Mouse (Mus musculus) heart, embryonic 14.5 days (tissue): ENCODE data around the gene Ddit4. TPM values are rescaled to one million over a fixed set of nuclear protein-coding genes. Genes with fewer than 3 reads are reported as not detected.

Experiments
- ATAC-seq: fragments of 200-750 bp; cut with Nextera tagmentation; 2 replicates; pipeline ENCODE4 v1.8.0; 2017; ENCODE audit warnings: low read depth, moderate TSS enrichment; ENCODE audit not compliant: insufficient number of reproducible peaks, insufficient read depth, low FRiP score
- H3K27ac ChIP-seq, 2 experiments: fragments of 200-500 bp in 1 of 2; fragments of 300-500 bp in 1 of 2; sonication (generic) in 1 of 2; replicated peaks in 1 of 2; 2 replicates each; pipeline ENCODE4 v1.5.1; 2012 to 2014; ENCODE audit warnings: low read depth in 2 of 2, low read length in 2 of 2, control low read depth in 1 of 2, mild to moderate bottlenecking in 1 of 2, mixed read lengths in 1 of 2; ENCODE audit not compliant: control insufficient read depth in 1 of 2, insufficient read depth in 1 of 2
- H3K27me3 ChIP-seq: fragments of 300-500 bp; sonication (generic); 2 replicates; pipeline ENCODE4 v1.6.1; 2014; ENCODE audit warnings: mild to moderate bottlenecking, low read length, control low read depth; ENCODE audit not compliant: control insufficient read depth, insufficient read depth
- H3K36me3 ChIP-seq: fragments of 300-500 bp; sonication (generic); 2 replicates; pipeline ENCODE4 v1.6.1; 2014; ENCODE audit warnings: mild to moderate bottlenecking, control low read depth, low read length, mixed read lengths; ENCODE audit not compliant: control insufficient read depth, insufficient read depth
- H3K4me1 ChIP-seq, 2 experiments: fragments of 200-500 bp in 1 of 2; fragments of 300-500 bp in 1 of 2; sonication (generic) in 1 of 2; 2 replicates each; pipeline ENCODE4 v1.6.1; 2012 to 2014; ENCODE audit warnings: low read length in 2 of 2, control low read depth in 1 of 2, mixed read lengths in 1 of 2; ENCODE audit not compliant: control insufficient read depth in 2 of 2, insufficient read depth in 2 of 2
- H3K4me2 ChIP-seq: fragments of 300-500 bp; sonication (generic); 2 replicates; pipeline ENCODE4 v1.6.1; 2014; ENCODE audit warnings: mild to moderate bottlenecking, low read length
- H3K4me3 ChIP-seq, 2 experiments: fragments of 200-500 bp in 1 of 2; fragments of 300-500 bp in 1 of 2; sonication (generic) in 1 of 2; 2 replicates each; pipeline ENCODE4 v1.5.1; 2012 to 2014; ENCODE audit warnings: low read length in 2 of 2, mild to moderate bottlenecking in 2 of 2, control low read depth in 1 of 2, low read depth in 1 of 2, moderate library complexity in 1 of 2; ENCODE audit not compliant: control insufficient read depth in 1 of 2, insufficient read depth in 1 of 2
- H3K9ac ChIP-seq: fragments of 300-500 bp; sonication (generic); 2 replicates; pipeline ENCODE4 v1.6.1; 2014; ENCODE audit warnings: mild to moderate bottlenecking, low read length
- H3K9me3 ChIP-seq: fragments of 300-500 bp; sonication (generic); 2 replicates; pipeline ENCODE4 v1.6.1; 2016; ENCODE audit warnings: low read length, control low read depth; ENCODE audit not compliant: control insufficient read depth
- WGBS: fragments of 180-500 bp; shearing (Covaris S2); extraction: QIAGEN DNeasy Blood & Tissue Kit; methylation state at CpG from one replicate; pipeline ENCODE4 v1.1.7; 2014; 5-methylcytosine and 5-hydroxymethylcytosine counted together
- polyA plus RNA-seq: library from polyadenylated mRNA; unstranded; fragments of >200 nt; fragmentation: Nextera tagmentation; extraction: Ambion mirVana; gene quantifications from 2 replicates; pipeline ENCODE4 v1.2.1, GENCODE M21; 2014

Ddit4 gene
- polyA plus RNA-seq, 1 experiment from 2014 or later, result 2.4 TPM

DNA sequence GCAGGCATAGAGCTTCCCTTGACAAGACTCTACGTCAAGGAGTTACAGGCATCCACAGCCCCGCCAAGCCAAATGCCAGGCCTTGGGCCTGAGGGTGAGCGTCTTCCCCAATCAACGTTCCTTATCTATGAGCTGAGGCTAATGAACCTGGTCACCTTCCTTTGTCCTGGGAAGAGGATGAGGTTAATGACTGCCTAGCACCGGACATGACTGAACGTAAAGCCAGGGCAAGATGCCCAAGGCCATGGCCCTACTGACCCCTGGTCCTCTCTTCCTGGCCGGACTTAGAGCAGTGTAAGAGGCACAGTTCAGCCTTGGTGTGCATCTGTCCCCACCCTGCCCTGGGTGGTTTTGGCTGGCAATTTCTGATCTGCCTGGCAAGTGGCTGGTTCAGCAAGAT is 22.4 kb downstream of the Ddit4 start:
- ATAC-seq, result no peak
- Histone ChIP-seq H3K27me3 (no peaks in the 10 kb centered on the region), H3K9me3 (no peaks in the 10 kb centered on the region), H3K27ac (no peak overlapping the region), H3K4me2 (no peak overlapping the region), H3K4me1 (peaks cover 7 to 12% of the 10 kb centered on the region in 2 experiments), H3K4me3 (no peak overlapping the region), H3K9ac (no peak overlapping the region), H3K36me3 (no peaks in the 10 kb centered on the region)
- 83% methylated on average over 7 of the region's 7 CpGs for WGBS

DNA sequence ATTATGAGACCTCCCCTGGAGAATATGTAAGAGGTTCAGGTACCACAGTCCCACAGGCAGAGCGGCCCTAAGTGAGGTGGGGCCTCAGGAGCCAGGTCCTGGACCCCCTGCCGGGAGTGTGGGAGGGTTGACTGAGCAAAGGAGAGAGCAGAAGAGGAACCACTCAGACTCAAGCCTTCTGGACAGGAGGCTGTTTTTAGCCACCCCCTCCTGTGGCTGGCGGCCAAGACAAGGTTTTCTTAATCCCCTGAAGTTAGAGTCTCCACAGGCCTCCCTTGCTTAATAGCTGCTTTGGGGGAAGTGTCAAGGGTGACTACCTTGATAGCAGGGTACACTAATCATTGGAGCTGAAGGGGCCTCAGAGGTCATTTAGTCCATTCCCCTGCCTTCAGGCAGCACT is 27.3 kb downstream of the Ddit4 start:
- Histone ChIP-seq H3K27me3 (no peaks in the 10 kb centered on the region), H3K4me2 (no peak overlapping the region), H3K4me3 (no peak overlapping the region), H3K9me3 (no peaks in the 10 kb centered on the region), H3K36me3 (no peaks in the 10 kb centered on the region), H3K4me1 (peaks cover 29 to 33% of the 10 kb centered on the region in 2 experiments), H3K27ac (peak overlapping the region in 1 of 2 experiments; percentile 47; a peak in 2 of 4 replicates), H3K9ac (peak overlapping the region; percentile 30; the same call in 1 of the 2 replicates)
- WGBS, result 16% methylated on average over 3 of the region's 3 CpGs
- no peak for ATAC-seq

DNA sequence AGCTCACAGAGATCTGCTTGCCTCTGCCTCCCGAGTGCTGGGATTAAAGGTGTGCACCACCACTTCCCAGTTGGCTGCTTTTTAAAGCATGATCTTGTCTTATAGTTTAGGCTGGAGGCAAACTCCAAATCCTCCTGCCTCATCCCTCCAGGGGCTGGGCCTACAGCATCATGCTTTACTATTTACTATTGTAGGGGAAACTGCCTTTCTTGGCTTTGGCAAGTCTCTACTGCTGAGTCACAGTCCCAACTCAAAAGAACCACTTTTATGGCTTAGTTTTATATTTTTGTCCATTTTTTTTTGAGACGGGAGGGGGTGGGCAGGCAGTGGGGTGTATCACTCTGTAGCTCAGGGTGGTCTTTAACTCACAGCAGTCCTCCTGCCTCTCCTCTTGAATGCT is 28.1 kb downstream of the Ddit4 start:
- ATAC-seq, result no peak
- Histone ChIP-seq H3K4me3 (no peak overlapping the region), H3K27me3 (no peaks in the 10 kb centered on the region), H3K9me3 (no peaks in the 10 kb centered on the region), H3K4me1 (peaks cover 29 to 34% of the 10 kb centered on the region in 2 experiments), H3K4me2 (no peak overlapping the region), H3K9ac (no peak overlapping the region), H3K27ac (no peak overlapping the region), H3K36me3 (no peaks in the 10 kb centered on the region)
- WGBS, result 88% methylated on average over 2 of the region's 2 CpGs

DNA sequence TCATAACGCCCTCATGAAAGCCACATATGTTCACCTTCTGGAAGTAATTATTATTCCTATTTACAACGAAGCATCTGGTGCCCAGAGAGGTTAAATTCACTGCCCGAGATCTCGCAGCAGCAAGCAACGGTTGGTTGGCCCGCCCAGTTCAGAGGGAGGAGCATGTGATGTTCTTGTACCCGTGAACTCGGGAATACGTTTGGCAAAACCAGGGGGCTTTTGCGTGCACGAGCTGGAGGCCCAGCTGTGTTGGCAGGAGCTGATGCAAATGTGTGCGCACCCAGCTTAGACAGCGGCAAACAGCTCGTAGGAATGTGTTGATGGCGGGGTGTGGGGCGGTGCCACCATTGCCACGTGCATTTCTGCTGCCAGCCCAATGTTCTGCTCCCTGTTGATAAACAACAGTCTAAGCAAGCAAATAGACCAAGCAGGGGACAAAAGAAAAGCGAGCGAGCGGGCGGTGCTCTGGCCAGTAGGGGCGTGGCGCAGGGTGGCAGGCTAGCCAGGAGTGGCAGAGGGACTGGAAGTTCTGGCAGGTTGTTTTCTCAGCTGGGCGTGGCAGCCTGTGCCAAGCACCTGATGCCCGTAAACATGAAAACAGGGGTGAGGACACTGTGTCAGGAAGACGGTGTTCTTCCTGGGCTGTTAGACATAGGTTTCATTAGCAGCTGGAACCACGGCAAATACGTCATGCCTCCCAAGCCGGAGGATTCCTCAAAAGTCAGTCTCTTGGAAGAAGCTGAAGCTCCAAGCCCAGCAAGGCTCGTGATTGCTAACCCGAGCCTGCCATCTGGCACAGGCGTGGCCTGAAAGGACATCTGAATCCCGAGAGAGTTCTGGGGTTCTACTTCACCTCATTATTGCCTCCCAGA is 30.6 kb downstream of the Ddit4 start:
- 7% methylated on average over 33 of the region's 33 CpGs for WGBS
- peak overlapping the region; percentile 74 for H3K4me2 ChIP-seq
- no peak for ATAC-seq
- H3K9me3 ChIP-seq, result no peaks in the 10 kb centered on the region
- peaks cover 31 to 48% of the 10 kb centered on the region in 2 experiments for H3K4me1 ChIP-seq
- peak overlapping the region; percentile 42 for H3K9ac ChIP-seq
- peak overlapping the region; percentile 39 to 55 for H3K4me3 ChIP-seq
- H3K36me3 ChIP-seq, result no peaks in the 10 kb centered on the region
- peak overlapping the region; percentile 78 to 85 for H3K27ac ChIP-seq
- H3K27me3 ChIP-seq, result no peaks in the 10 kb centered on the region

GRCm38 (mm10) chr10:59920485-59920809 is 31.2 kb downstream of the Ddit4 start:
- no peak for ATAC-seq
- WGBS, result 30% methylated on average over 7 of the region's 7 CpGs

DNA sequence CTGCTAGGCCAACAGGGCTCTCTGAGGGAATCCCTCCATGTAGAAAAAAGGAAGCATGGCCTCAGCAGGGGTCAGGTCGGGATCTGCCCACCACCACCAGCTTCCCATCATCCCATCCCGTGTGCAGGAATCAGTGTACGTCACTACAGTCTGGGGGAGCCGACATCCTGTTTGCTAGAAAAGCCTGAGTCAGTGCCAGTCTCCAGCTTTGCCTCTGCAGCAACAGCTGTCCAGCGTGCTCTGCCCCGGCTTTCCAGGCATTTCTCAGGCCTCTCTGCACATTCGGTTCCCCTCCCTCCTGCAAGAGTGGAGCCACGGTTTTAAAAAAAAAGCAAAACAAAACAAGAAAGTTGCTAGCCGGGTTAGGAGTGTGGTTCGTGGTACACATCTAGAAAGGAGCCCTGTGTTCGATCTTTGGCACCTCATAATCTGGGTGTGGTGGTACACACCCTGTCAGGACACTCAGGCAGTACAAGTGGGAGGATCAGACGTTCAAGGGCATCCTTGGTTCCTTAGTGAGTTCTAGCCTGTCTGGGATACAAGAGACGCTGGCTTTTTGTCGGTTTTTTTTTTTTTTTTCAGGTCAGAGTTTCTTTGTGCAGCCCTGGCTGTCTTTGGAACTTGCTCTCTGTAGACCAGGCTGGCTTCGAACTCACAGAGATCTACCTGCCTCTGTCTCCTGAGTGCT is 32.0 kb downstream of the Ddit4 start:
- no peaks in the 10 kb centered on the region for H3K36me3 ChIP-seq
- H3K4me1 ChIP-seq, result peaks cover 38 to 58% of the 10 kb centered on the region in 2 experiments
- 41% methylated on average over 15 of the region's 15 CpGs for WGBS
- no peaks in the 10 kb centered on the region for H3K9me3 ChIP-seq
- peak overlapping the region; percentile 24 to 78 for H3K27ac ChIP-seq
- no peaks in the 10 kb centered on the region for H3K27me3 ChIP-seq
- peak overlapping the region; percentile 42; the same call in 1 of the 2 replicates for H3K9ac ChIP-seq
- no peak overlapping the region for H3K4me3 ChIP-seq
- no peak overlapping the region for H3K4me2 ChIP-seq
- ATAC-seq, result no peak

More at GRCm38 (mm10) chr10:59920485-59920809, 31.2 kb downstream of the Ddit4 start:
- no peaks in the 10 kb centered on the region for H3K36me3 ChIP-seq
- H3K27ac ChIP-seq, result peak overlapping the region; percentile 78 to 85
- no peaks in the 10 kb centered on the region for H3K9me3 ChIP-seq
- H3K4me3 ChIP-seq, result peak overlapping the region; percentile 39 to 55
- no peaks in the 10 kb centered on the region for H3K27me3 ChIP-seq
- H3K9ac ChIP-seq, result peak overlapping the region; percentile 42
- H3K4me2 ChIP-seq, result peak overlapping the region; percentile 74
- peaks cover 35 to 54% of the 10 kb centered on the region in 2 experiments for H3K4me1 ChIP-seq

GRCm38 (mm10) chr10:59918111-59918510 is 33.5 kb downstream of the Ddit4 start:
- no peaks in the 10 kb centered on the region for H3K9me3 ChIP-seq
- H3K4me2 ChIP-seq, result no peak overlapping the region
- peaks cover 33 to 52% of the 10 kb centered on the region in 2 experiments for H3K4me1 ChIP-seq
- H3K4me3 ChIP-seq, result no peak overlapping the region
- H3K36me3 ChIP-seq, result no peaks in the 10 kb centered on the region
- no peak overlapping the region for H3K27ac ChIP-seq
- WGBS, result 91% methylated on average over 4 of the region's 4 CpGs
- no peak for ATAC-seq
- no peak overlapping the region for H3K9ac ChIP-seq
- H3K27me3 ChIP-seq, result no peaks in the 10 kb centered on the region
